Mouse (Mus musculus) bone marrow macrophage, adult 2 months (primary cell): ENCODE measurements around the gene Stat4.

Experiments used
- CTCF ChIP-seq: IDR thresholded peaks from 2 replicates; pipeline ENCODE4 v1.5.1; 2012; ENCODE audit warnings: low read depth, mild to moderate bottlenecking, low read length, moderate library complexity
- POLR2A ChIP-seq: IDR thresholded peaks from 2 replicates; pipeline ENCODE4 v1.6.1; 2012; ENCODE audit warnings: mild to moderate bottlenecking, low read depth, low read length, borderline replicate concordance

- TF ChIP-seq CTCF, result no peak
- TF ChIP-seq POLR2A, result no peak
Measured at GRCm38 (mm10) chr1:52052910-52053309, 66.0 kb downstream of the Stat4 start.
